13 mouse cellular contexts compared by ENCODE assay signal in the genomic region with DNA sequence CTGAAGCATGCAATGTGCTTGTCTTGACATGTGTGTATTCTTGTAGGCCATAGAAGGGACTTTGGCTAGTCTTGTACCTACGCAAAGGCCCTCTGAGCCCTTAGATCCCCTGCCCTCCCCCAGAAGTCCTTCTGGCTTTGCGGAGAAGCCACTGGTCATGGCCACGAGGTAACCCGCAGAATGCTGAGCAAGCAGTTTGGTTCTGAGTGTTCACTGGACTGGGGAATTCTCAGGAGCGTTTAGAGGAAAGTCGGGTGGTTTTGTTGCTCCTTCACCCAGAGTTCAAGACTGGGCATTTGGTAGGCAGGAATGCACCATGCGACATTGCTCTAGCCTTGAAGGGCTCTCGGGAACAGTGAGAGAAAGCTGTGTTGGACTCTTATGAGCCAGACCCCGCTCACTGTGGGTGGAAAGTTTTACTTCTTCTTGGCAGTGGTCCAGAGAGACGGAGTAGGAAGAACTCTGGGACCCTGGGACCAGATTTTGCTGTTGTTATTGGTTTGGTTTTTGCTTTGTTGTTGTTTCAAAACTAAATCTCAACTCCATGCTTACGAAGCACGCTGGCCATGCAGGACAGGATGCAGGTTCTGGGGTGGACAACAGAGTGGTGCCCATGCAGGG.
DNase-seq lines count a peak whose midpoint lies in the region; ATAC-seq and TF ChIP-seq lines count a peak whose summit lies in the region.
"Had no signal": no experiment of that assay in that cellular context is flagged by ENCODE, and none has a peak within 500 bp of the region (broad histone marks: within the 10 kb centered on the region; RNA-seq: fewer than 3 reads in every experiment).

No protein-coding gene starts in this region.

- no peaks in the 10 kb centered on the region for H3K79me2 ChIP-seq in liver, adult 2 months (ENCODE audit: control insufficient read depth, insufficient read depth, low read length)

- 68% methylated on average over 12 of the region's 12 CpGs for WGBS in hindbrain, embryonic 16.5 days
- 84% methylated on average over 12 of the region's 12 CpGs for WGBS in hindbrain, embryonic 12.5 days
- WGBS in liver, adult 2 months = 76% methylated on average over 12 of the region's 12 CpGs
- WGBS in liver, embryonic 11.5 days = 76% methylated on average over 12 of the region's 12 CpGs
- WGBS in embryonic facial prominence, embryonic 15.5 days = 49% methylated on average over 12 of the region's 12 CpGs
- 50% methylated on average over 12 of the region's 12 CpGs for WGBS in limb, embryonic 13.5 days
- WGBS in intestine, embryonic 15.5 days = 65% methylated on average over 12 of the region's 12 CpGs
- 64% methylated on average over 12 of the region's 12 CpGs for WGBS in intestine, postnatal 0 days

- no peak for TF ChIP-seq POLR2A in liver, adult 2 months (IDR thresholded peaks at IDR 0.05; ENCODE audit: extremely low read depth, insufficient read depth, low read length)

- 0 out of 2 replicates have a peak overlapping the region, but pooled peaks have one; percentile 11 for H3K27ac ChIP-seq in hindbrain, embryonic 16.5 days (ENCODE audit: low read depth, low read length)
- H3K27ac ChIP-seq in hindbrain, embryonic 12.5 days = no peak overlapping the region
- H3K27ac ChIP-seq in liver, adult 2 months (replicated peaks; ENCODE audit: insufficient read depth, low read depth, low read length) = no peak overlapping the region
- H3K27ac ChIP-seq in liver, embryonic 11.5 days (ENCODE audit: low read depth, low read length) = no peak overlapping the region
- H3K27ac ChIP-seq in embryonic facial prominence, embryonic 15.5 days (replicated peaks) = peak overlapping the region; percentile 25; the same call in 1 of the 2 replicates
- H3K27ac ChIP-seq in limb, embryonic 13.5 days = peak overlapping the region; percentile 73
- no peak overlapping the region for H3K27ac ChIP-seq in intestine, embryonic 15.5 days
- no peak overlapping the region for H3K27ac ChIP-seq in intestine, postnatal 0 days (ENCODE audit: low read depth, low read length)
- H3K27ac ChIP-seq: midbrain, embryonic 13.5 days had no signal

- no peaks in the 10 kb centered on the region for H3K27me3 ChIP-seq in hindbrain, embryonic 16.5 days (replicated peaks; ENCODE audit: control insufficient read depth, insufficient read depth, low read length)
- no peaks in the 10 kb centered on the region for H3K27me3 ChIP-seq in hindbrain, embryonic 12.5 days
- H3K27me3 ChIP-seq in liver, adult 2 months (ENCODE audit: control insufficient read depth, insufficient read depth, low read length) = no peaks in the 10 kb centered on the region
- H3K27me3 ChIP-seq in liver, embryonic 11.5 days (replicated peaks; ENCODE audit: control insufficient read depth, insufficient read depth, low read length) = no peaks in the 10 kb centered on the region
- no peaks in the 10 kb centered on the region for H3K27me3 ChIP-seq in embryonic facial prominence, embryonic 15.5 days
- no peaks in the 10 kb centered on the region for H3K27me3 ChIP-seq in limb, embryonic 13.5 days
- H3K27me3 ChIP-seq in intestine, embryonic 15.5 days (replicated peaks) = no peaks in the 10 kb centered on the region
- no peaks in the 10 kb centered on the region for H3K27me3 ChIP-seq in intestine, postnatal 0 days (replicated peaks; ENCODE audit: control insufficient read depth, insufficient read depth, low read length)
- H3K27me3 ChIP-seq: midbrain, embryonic 13.5 days had no signal

- no peak for TF ChIP-seq CTCF in liver, adult 2 months (IDR thresholded peaks at IDR 0.05; ENCODE audit: low read depth, low read length)
- no peak for TF ChIP-seq CTCF in intestine, postnatal 0 days (IDR thresholded peaks at IDR 0.05; ENCODE audit: low read depth)

- no peak for ATAC-seq in hindbrain, embryonic 16.5 days
- ATAC-seq in hindbrain, embryonic 12.5 days (ENCODE audit: low FRiP score) = no peak
- no peak for ATAC-seq in liver, embryonic 11.5 days (replicated peaks; ENCODE audit: low FRiP score)
- ATAC-seq in embryonic facial prominence, embryonic 15.5 days (ENCODE audit: insufficient number of reproducible peaks, low FRiP score, low TSS enrichment, low read depth) = no peak
- 0 out of 2 replicates have a peak, but pooled peaks have one; percentile 26 for ATAC-seq in limb, embryonic 13.5 days (ENCODE audit: low FRiP score, low read depth)
- ATAC-seq in intestine, embryonic 15.5 days = no peak
- ATAC-seq in intestine, postnatal 0 days = no peak
- ATAC-seq: liver, postnatal 0 days; midbrain, embryonic 13.5 days had no signal

- no peaks in the 10 kb centered on the region for H3K36me3 ChIP-seq in hindbrain, embryonic 16.5 days (ENCODE audit: control insufficient read depth, insufficient read depth, low read length)
- H3K36me3 ChIP-seq in hindbrain, embryonic 12.5 days = no peaks in the 10 kb centered on the region
- no peaks in the 10 kb centered on the region for H3K36me3 ChIP-seq in liver, adult 2 months (ENCODE audit: control insufficient read depth, insufficient read depth, low read length)
- no peaks in the 10 kb centered on the region for H3K36me3 ChIP-seq in liver, embryonic 11.5 days (ENCODE audit: control insufficient read depth, insufficient read depth, low read length)
- H3K36me3 ChIP-seq in embryonic facial prominence, embryonic 15.5 days = no peaks in the 10 kb centered on the region
- H3K36me3 ChIP-seq in limb, embryonic 13.5 days = peaks cover 13% of the 10 kb centered on the region
- H3K36me3 ChIP-seq in intestine, embryonic 15.5 days = no peaks in the 10 kb centered on the region
- no peaks in the 10 kb centered on the region for H3K36me3 ChIP-seq in intestine, postnatal 0 days (ENCODE audit: control insufficient read depth, insufficient read depth)
- H3K36me3 ChIP-seq: midbrain, embryonic 13.5 days had no signal

- H3K4me3 ChIP-seq in hindbrain, embryonic 16.5 days (ENCODE audit: low read length) = no peak overlapping the region
- no peak overlapping the region for H3K4me3 ChIP-seq in hindbrain, embryonic 12.5 days
- no peak overlapping the region for H3K4me3 ChIP-seq in liver, adult 2 months (ENCODE audit: insufficient read depth, low read depth, low read length)
- no peak overlapping the region for H3K4me3 ChIP-seq in liver, embryonic 11.5 days (ENCODE audit: low read depth, low read length)
- H3K4me3 ChIP-seq in embryonic facial prominence, embryonic 15.5 days (replicated peaks) = no peak overlapping the region
- H3K4me3 ChIP-seq in limb, embryonic 13.5 days = no peak overlapping the region
- no peak overlapping the region for H3K4me3 ChIP-seq in intestine, embryonic 15.5 days (replicated peaks)
- no peak overlapping the region for H3K4me3 ChIP-seq in intestine, postnatal 0 days (ENCODE audit: low read depth, low read length)
- H3K4me3 ChIP-seq: erythroblast, embryonic 14.5 days; midbrain, embryonic 13.5 days had no signal

- H3K4me1 ChIP-seq in hindbrain, embryonic 16.5 days (ENCODE audit: control insufficient read depth, insufficient read depth, low read depth, low read length) = peaks cover 14% of the 10 kb centered on the region
- H3K4me1 ChIP-seq in hindbrain, embryonic 12.5 days = peaks cover 32% of the 10 kb centered on the region
- peaks cover 4% of the 10 kb centered on the region; the same call in 1 of the 2 replicates for H3K4me1 ChIP-seq in liver, adult 2 months (ENCODE audit: control insufficient read depth, insufficient read depth, low read length)
- H3K4me1 ChIP-seq in liver, embryonic 11.5 days (replicated peaks; ENCODE audit: control insufficient read depth, insufficient read depth, low read length) = no peaks in the 10 kb centered on the region
- peaks cover 43% of the 10 kb centered on the region for H3K4me1 ChIP-seq in embryonic facial prominence, embryonic 15.5 days
- H3K4me1 ChIP-seq in limb, embryonic 13.5 days = peaks cover 82% of the 10 kb centered on the region
- peaks cover 11% of the 10 kb centered on the region for H3K4me1 ChIP-seq in intestine, embryonic 15.5 days (replicated peaks)
- no peaks in the 10 kb centered on the region for H3K4me1 ChIP-seq in intestine, postnatal 0 days (replicated peaks; ENCODE audit: control insufficient read depth, insufficient read depth, low read length)

- DNase-seq in liver, adult 2 months (ENCODE audit: extremely low read depth, low read depth, low spot score) = peak; percentile 17
- DNase-seq in liver, embryonic 11.5 days (ENCODE audit: low spot score) = no peak
- DNase-seq: cerebellum, postnatal 14 days; liver, postnatal 0 days; spleen, adult 18-20 months had no signal

- H3K4me2 ChIP-seq in hindbrain, embryonic 16.5 days (ENCODE audit: low read length) = no peak overlapping the region
- no peak overlapping the region for H3K4me2 ChIP-seq in hindbrain, embryonic 12.5 days (replicated peaks)
- H3K4me2 ChIP-seq in liver, embryonic 11.5 days = no peak overlapping the region
- H3K4me2 ChIP-seq in embryonic facial prominence, embryonic 15.5 days (replicated peaks) = no peak overlapping the region
- H3K4me2 ChIP-seq in limb, embryonic 13.5 days (replicated peaks) = peak overlapping the region; percentile 9; the same call in 1 of the 2 replicates
- no peak overlapping the region for H3K4me2 ChIP-seq in intestine, embryonic 15.5 days (replicated peaks)
- H3K4me2 ChIP-seq in intestine, postnatal 0 days (replicated peaks; ENCODE audit: low read depth) = no peak overlapping the region
- H3K4me2 ChIP-seq: midbrain, embryonic 13.5 days had no signal

- no peak overlapping the region for H3K9ac ChIP-seq in hindbrain, embryonic 16.5 days (ENCODE audit: low read depth, low read length)
- H3K9ac ChIP-seq in hindbrain, embryonic 12.5 days = no peak overlapping the region
- H3K9ac ChIP-seq in liver, adult 2 months (ENCODE audit: low read depth, low read length) = no peak overlapping the region
- no peak overlapping the region for H3K9ac ChIP-seq in liver, embryonic 11.5 days (ENCODE audit: low read depth, low read length)
- no peak overlapping the region for H3K9ac ChIP-seq in embryonic facial prominence, embryonic 15.5 days
- H3K9ac ChIP-seq in limb, embryonic 13.5 days = no peak overlapping the region
- no peak overlapping the region for H3K9ac ChIP-seq in intestine, embryonic 15.5 days
- H3K9ac ChIP-seq in intestine, postnatal 0 days (ENCODE audit: low read depth, low read length) = no peak overlapping the region
- H3K9ac ChIP-seq: liver, postnatal 0 days; midbrain, embryonic 13.5 days had no signal

- no peaks in the 10 kb centered on the region for H3K9me3 ChIP-seq in hindbrain, embryonic 16.5 days (ENCODE audit: control insufficient read depth, low read length)
- H3K9me3 ChIP-seq in hindbrain, embryonic 12.5 days (replicated peaks) = no peaks in the 10 kb centered on the region
- no peaks in the 10 kb centered on the region for H3K9me3 ChIP-seq in liver, embryonic 11.5 days (ENCODE audit: control insufficient read depth, low read length)
- H3K9me3 ChIP-seq in embryonic facial prominence, embryonic 15.5 days (replicated peaks) = no peaks in the 10 kb centered on the region
- H3K9me3 ChIP-seq in limb, embryonic 13.5 days = no peaks in the 10 kb centered on the region
- H3K9me3 ChIP-seq in intestine, embryonic 15.5 days = no peaks in the 10 kb centered on the region
- no peaks in the 10 kb centered on the region for H3K9me3 ChIP-seq in intestine, postnatal 0 days (ENCODE audit: control insufficient read depth)
- H3K9me3 ChIP-seq: midbrain, embryonic 13.5 days had no signal

Comparison
In these comparisons a context has a peak if more than half of its experiments do, and no peak if none do; other contexts are left out.
1. H3K27ac ChIP-seq: peak in hindbrain, embryonic 16.5 days (single experiment), embryonic facial prominence, embryonic 15.5 days (single experiment) and limb, embryonic 13.5 days (single experiment); none in hindbrain, embryonic 12.5 days (single experiment), liver, adult 2 months (single experiment), liver, embryonic 11.5 days (single experiment), intestine, embryonic 15.5 days (single experiment) and intestine, postnatal 0 days (single experiment).